Mouse (Mus musculus): ENCODE results near the gene Cacna1c. TPM values are rescaled to one million over a fixed set of nuclear protein-coding genes. Genes with fewer than 3 reads are reported as not detected.

Cacna1c gene
- total RNA-seq (2014; rRNA removed) (33.0 and 39.4 TPM in 2 replicates), polyA plus RNA-seq (2015; fragmentation: Nextera tagmentation; extraction: Ambion mirVana) (3.7 and 5.1 TPM in 2 replicates)

DNA sequence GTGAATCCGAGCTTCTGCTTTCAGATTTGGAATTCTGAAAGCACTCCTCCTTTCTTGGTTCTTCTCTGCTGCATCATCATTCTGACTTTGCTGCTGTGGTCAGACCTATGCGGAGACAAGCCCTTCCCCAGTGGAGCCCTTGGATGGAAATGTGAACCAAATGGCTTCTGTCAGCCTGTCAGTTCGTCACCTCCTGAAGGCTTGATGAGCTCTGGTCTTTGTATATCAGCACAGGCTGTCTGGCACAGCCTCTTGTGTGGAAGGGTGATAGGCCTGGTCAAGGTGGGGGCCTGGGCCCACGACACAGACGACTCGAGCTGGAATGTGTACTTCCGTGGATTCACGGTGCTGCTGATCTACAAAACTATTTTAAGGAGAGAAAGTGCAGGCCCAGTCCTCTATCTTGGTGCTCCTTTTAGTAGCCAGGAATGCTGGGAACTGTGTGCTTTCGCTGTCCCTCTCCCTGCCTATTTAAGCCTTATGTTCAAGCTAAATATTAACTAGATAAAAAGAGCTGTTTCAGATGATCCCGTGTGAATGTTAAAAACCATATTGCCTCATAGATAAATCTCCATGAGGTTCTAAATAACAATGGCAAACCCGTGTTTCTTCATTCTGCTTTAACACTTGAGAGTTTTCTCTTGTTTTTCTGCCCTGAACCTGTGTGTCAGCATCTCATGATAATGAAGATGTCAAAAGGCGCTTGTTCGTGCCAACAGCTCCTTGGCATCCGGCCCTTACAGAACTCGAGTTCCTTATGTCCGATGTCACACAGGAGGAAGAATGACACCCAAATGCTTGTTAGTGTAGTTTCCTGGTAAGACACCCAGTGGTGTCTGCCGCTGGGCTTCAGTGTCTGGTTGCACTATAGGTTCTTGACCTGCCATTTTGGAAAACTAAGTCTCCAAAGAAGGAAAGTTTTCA lies at the start of gene Cacna1c:
Gene Cacna1c, minus strand, starts transcription at position 37 of the 924 bp plus-strand sequence.
- DNase-seq (ENCODE audit: low spot score) (peak; percentile 31), ATAC-seq (no peak)
- no peak within 1 kb of the TSS for H3K4me3 ChIP-seq (ENCODE audit: low read length)
- WGBS = 59% methylated on average over 17 of the region's 17 CpGs
- H3K9ac ChIP-seq (replicated peaks; ENCODE audit: low read length) = no peak within 1 kb of the TSS
- H3K27ac ChIP-seq = no peak within 1 kb of the TSS
- H3K9me3 ChIP-seq (ENCODE audit: low read length) = no peaks in the 10 kb centered on the region
- H3K4me1 ChIP-seq (ENCODE audit: insufficient read depth, low read length) = no peaks in the 10 kb centered on the region
- H3K27me3 ChIP-seq (ENCODE audit: insufficient read depth, low read length) = no peaks in the 10 kb centered on the region
- H3K4me2 ChIP-seq (ENCODE audit: low read depth, low read length) = no peak within 1 kb of the TSS
- no peak for TF ChIP-seq CTCF (IDR thresholded peaks at IDR 0.05; ENCODE audit: low read depth)
- peaks cover 14% of the 10 kb centered on the region for H3K36me3 ChIP-seq (ENCODE audit: insufficient read depth, low read length)

DNA sequence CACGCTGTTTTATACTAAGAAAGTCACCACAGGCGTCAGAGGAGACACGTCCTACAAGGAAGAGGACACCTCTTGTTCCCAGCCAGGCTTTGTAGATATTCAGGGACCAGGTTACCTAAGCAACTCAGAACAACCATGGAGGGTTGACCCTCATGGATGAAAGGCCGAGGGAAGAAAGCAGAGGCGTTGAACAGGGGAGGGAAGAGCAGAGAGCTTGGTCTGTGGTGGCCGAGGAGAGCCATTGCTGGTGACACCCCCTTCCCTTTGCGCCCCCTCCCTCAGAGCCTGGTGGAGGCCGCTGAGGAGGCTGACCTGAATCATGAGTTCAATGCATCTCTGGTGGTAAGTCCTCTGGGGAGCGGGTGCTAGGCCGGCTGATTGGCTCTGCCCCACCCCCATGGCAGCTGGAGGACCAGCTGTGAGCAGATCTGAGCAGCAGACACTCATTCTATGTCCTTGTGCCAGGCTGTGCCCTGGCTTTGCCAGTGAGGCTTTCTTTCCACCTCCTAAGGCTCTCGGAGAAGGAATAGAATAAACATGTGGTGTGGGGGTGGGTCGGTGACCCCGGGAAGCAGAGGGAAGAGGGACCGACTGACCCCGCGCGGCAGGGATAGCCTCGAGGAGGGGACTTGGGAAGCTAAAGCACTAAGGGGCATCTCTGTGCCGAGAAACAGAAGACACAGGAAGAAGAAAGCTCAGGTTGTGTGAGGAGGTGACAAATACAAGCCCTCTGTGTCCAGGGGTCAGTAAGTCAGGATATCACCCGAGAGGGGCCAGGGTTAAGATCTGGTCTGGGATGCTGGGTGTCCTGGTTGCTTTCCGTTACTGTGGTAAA lies 44.9 kb upstream of the Cacna1c start:
- peak; percentile 58 for DNase-seq (ENCODE audit: low spot score)
- Histone ChIP-seq H3K9me3 (ENCODE audit: low read length) (no peaks in the 10 kb centered on the region; the same call in 1 of the 2 replicates), H3K36me3 (ENCODE audit: insufficient read depth, low read length) (no peaks in the 10 kb centered on the region), H3K4me3 (ENCODE audit: low read length) (no peak overlapping the region), H3K9ac (replicated peaks; ENCODE audit: low read length) (no peak overlapping the region), H3K27ac (no peak overlapping the region), H3K4me1 (ENCODE audit: insufficient read depth, low read length) (peaks cover 28% of the 10 kb centered on the region), H3K4me2 (ENCODE audit: low read depth, low read length) (no peak overlapping the region), H3K27me3 (ENCODE audit: insufficient read depth, low read length) (no peaks in the 10 kb centered on the region)
- 0 out of 2 replicates have a peak, but pooled peaks have one; percentile 15 for ATAC-seq
- WGBS = 60% methylated on average over 21 of the region's 21 CpGs
- no peak for TF ChIP-seq CTCF (IDR thresholded peaks at IDR 0.05; ENCODE audit: low read depth)

DNA sequence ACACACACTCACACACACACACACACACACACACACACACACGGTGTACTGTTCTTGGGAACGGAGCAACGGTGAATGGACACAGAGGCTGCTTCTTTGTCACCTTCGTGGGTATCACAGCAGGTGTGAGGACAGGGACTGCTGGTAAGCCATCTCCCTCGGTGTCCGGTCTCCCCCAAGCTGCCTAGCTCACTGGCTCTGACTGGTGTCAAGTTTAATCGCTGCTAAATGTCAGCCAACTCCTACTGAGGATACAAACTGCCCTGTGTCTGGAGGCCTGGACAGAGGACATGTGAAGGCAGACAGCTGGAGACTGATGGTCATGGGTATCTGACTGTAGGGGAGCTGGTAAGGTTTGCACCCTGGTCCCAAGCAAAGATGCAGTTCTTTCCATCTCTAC lies 44.0 kb upstream of the Cacna1c start:
- H3K9me3 ChIP-seq (ENCODE audit: low read length) = no peaks in the 10 kb centered on the region
- no peak for TF ChIP-seq CTCF (IDR thresholded peaks at IDR 0.05; ENCODE audit: low read depth)
- no peak overlapping the region for H3K27ac ChIP-seq
- H3K4me3 ChIP-seq (ENCODE audit: low read length) = no peak overlapping the region
- no peak overlapping the region for H3K9ac ChIP-seq (replicated peaks; ENCODE audit: low read length)
- H3K4me2 ChIP-seq (ENCODE audit: low read depth, low read length) = no peak overlapping the region
- H3K4me1 ChIP-seq (ENCODE audit: insufficient read depth, low read length) = peaks cover 28% of the 10 kb centered on the region
- 73% methylated on average over 7 of the region's 7 CpGs for WGBS
- DNase-seq (ENCODE audit: low spot score) = no peak
- no peaks in the 10 kb centered on the region for H3K27me3 ChIP-seq (ENCODE audit: insufficient read depth, low read length)
- H3K36me3 ChIP-seq (ENCODE audit: insufficient read depth, low read length) = no peaks in the 10 kb centered on the region
- ATAC-seq = no peak

DNA sequence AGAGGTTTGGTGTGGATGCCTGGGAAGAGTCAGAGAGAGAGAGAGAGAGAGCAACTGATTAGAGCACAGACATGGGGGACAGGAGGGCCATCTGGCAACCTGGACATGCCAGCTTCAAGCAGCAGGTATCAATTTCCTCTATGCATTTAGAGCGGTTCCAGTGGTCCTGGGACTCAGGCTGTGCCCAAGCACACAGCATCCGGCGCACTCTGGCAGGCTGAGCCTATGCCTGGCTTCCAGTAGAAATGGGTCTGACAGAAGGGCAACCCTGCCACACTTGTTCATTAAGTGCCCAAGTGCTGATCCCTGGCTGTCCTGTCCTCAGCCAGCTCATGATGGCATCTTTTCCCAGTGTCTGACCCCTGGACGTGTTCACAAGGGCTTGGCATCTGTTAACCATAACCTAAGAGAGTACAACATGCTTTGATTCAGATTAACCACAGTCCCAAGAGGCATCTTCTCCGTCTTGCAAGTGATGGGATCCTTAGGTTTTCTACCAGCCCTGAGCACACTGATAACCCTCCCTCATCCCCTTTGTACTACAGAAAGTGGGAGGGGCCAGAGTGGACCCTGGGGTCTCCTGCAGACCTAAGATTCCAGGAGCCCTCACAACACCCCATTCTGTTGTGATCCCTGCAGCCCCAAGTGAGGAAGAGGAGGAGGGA lies 43.3 kb upstream of the Cacna1c start:
- TF ChIP-seq CTCF (IDR thresholded peaks at IDR 0.05; ENCODE audit: low read depth) = no peak
- peaks cover 28% of the 10 kb centered on the region for H3K4me1 ChIP-seq (ENCODE audit: insufficient read depth, low read length)
- WGBS = 64% methylated on average over 5 of the region's 5 CpGs
- no peaks in the 10 kb centered on the region for H3K9me3 ChIP-seq (ENCODE audit: low read length)
- ATAC-seq = no peak
- DNase-seq (ENCODE audit: low spot score) = peak; percentile 50
- no peaks in the 10 kb centered on the region for H3K36me3 ChIP-seq (ENCODE audit: insufficient read depth, low read length)
- no peak overlapping the region for H3K4me2 ChIP-seq (ENCODE audit: low read depth, low read length)
- H3K27me3 ChIP-seq (ENCODE audit: insufficient read depth, low read length) = no peaks in the 10 kb centered on the region
- no peak overlapping the region for H3K4me3 ChIP-seq (ENCODE audit: low read length)
- H3K27ac ChIP-seq = 0 out of 2 replicates have a peak overlapping the region, but pooled peaks have one; percentile 3
- no peak overlapping the region for H3K9ac ChIP-seq (replicated peaks; ENCODE audit: low read length)

DNA sequence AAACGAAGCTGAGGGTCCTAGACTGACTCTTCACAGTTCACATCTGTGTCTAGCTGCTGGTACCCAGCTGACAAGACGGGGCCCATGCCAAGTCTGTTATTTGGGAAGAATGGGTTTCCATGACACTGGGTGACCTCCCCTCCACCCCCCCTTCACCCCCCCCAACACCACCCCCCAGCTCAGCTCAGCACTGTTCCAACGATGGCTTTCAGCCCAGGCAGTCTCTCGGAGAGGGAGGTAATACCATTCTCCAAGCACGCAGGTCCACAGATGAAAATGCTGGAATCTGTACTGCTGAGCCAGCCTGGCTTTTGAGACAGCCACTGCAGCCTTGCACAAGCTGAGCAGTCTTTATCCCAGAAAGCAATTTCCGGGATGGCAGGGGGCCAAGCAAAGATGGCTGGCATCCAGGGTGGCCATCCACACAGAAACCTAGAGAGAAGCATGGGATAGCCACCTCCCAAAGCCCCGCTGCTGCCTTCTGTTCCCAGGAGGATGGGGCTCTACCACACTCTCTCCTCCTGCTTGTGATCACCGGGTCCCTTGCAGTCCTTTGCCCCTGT lies 41.3 kb upstream of the Cacna1c start:
- 28% methylated on average over 8 of the region's 8 CpGs for WGBS
- peak; percentile 33 for TF ChIP-seq CTCF (IDR thresholded peaks at IDR 0.05; ENCODE audit: low read depth)
- H3K27me3 ChIP-seq (ENCODE audit: insufficient read depth, low read length) = no peaks in the 10 kb centered on the region
- no peaks in the 10 kb centered on the region for H3K9me3 ChIP-seq (ENCODE audit: low read length)
- H3K9ac ChIP-seq (replicated peaks; ENCODE audit: low read length) = no peak overlapping the region
- H3K27ac ChIP-seq = peak overlapping the region; percentile 70
- peaks cover 28% of the 10 kb centered on the region for H3K4me1 ChIP-seq (ENCODE audit: insufficient read depth, low read length)
- H3K4me2 ChIP-seq (ENCODE audit: low read depth, low read length) = no peak overlapping the region
- H3K4me3 ChIP-seq (ENCODE audit: low read length) = no peak overlapping the region
- no peaks in the 10 kb centered on the region for H3K36me3 ChIP-seq (ENCODE audit: insufficient read depth, low read length)
- ATAC-seq (peak; percentile 93), DNase-seq (ENCODE audit: low spot score) (peak; percentile 89)

DNA sequence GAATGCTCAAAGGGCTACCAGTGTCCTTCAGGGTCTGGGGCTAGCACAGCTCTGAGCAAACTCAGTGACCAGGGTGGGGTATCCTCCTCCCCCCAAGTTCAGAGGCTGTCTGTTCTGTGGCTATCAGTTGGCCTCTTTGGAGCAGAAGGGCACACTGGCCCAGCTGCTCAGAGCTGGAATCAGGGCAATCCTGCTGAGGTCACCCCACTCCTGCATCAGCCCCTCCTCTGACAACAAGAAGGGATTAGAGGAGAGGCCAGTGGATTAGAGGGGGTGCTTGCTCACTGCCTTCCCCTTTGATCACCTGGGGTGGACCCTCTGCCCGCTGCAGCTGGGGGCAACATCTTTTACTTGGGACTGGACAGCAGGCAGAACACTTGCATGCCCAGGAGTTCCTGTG lies 40.0 kb upstream of the Cacna1c start, which contains the start of gene Cacna2d4:
Gene Cacna2d4, plus strand, starts transcription at position 286 of the 400 bp plus-strand sequence.
- ATAC-seq (no peak), DNase-seq (ENCODE audit: low spot score) (no peak)
- no peak for TF ChIP-seq CTCF (IDR thresholded peaks at IDR 0.05; ENCODE audit: low read depth)
- Histone ChIP-seq H3K4me1 (ENCODE audit: insufficient read depth, low read length) (peaks cover 26% of the 10 kb centered on the region), H3K9ac (replicated peaks; ENCODE audit: low read length) (no peak within 1 kb of the TSS), H3K4me3 (ENCODE audit: low read length) (no peak within 1 kb of the TSS), H3K9me3 (ENCODE audit: low read length) (no peaks in the 10 kb centered on the region), H3K36me3 (ENCODE audit: insufficient read depth, low read length) (no peaks in the 10 kb centered on the region), H3K27ac (0 out of 2 replicates have a peak within 1 kb of the TSS, but pooled peaks have one; percentile 70), H3K4me2 (ENCODE audit: low read depth, low read length) (no peak within 1 kb of the TSS), H3K27me3 (ENCODE audit: insufficient read depth, low read length) (no peaks in the 10 kb centered on the region)
- WGBS = 45% methylated on average over 1 of the region's 1 CpGs

All from hindbrain, postnatal 0 days (tissue).